Mouse (Mus musculus) heart, embryonic 10.5 days (tissue): ENCODE measurements around the gene Gng12. TPM values are rescaled to one million over a fixed set of nuclear protein-coding genes. Genes with fewer than 3 reads are reported as not detected.
"Not testable (repeated sequence)": the region's sequence is repeated elsewhere in the genome, so short reads cannot be mapped to it uniquely, and the experiment has no call there.

Experiments used
- DNase-seq: peaks from one replicate; pipeline ENCODE4 v3.0.0-alpha.2; 2017; ENCODE audit warnings: low spot score
- H3K27ac ChIP-seq: fragments of 300-500 bp; sonication (generic); 2 replicates; pipeline ENCODE4 v1.5.1; 2016; ENCODE audit warnings: mild to moderate bottlenecking
- H3K27me3 ChIP-seq: fragments of 300-500 bp; sonication (generic); 2 replicates; pipeline ENCODE4 v1.6.1; 2016; ENCODE audit warnings: mild to moderate bottlenecking; ENCODE audit not compliant: poor library complexity, insufficient read depth, severe bottlenecking
- H3K36me3 ChIP-seq: fragments of 300-500 bp; sonication (generic); 2 replicates; pipeline ENCODE4 v1.6.1; 2016; ENCODE audit warnings: mild to moderate bottlenecking, moderate library complexity
- H3K4me1 ChIP-seq: fragments of 300-500 bp; sonication (generic); 2 replicates; pipeline ENCODE4 v1.6.1; 2016; ENCODE audit warnings: mild to moderate bottlenecking
- H3K4me3 ChIP-seq: fragments of 300-500 bp; sonication (generic); 2 replicates; pipeline ENCODE4 v1.5.1; 2016; ENCODE audit warnings: mild to moderate bottlenecking, moderate library complexity
- H3K9me3 ChIP-seq: fragments of 300-500 bp; sonication (generic); 2 replicates; pipeline ENCODE4 v1.6.1; 2016; ENCODE audit warnings: mild to moderate bottlenecking, moderate library complexity
- WGBS: fragments of 180-500 bp; shearing (Covaris S2); methylation state at CpG from one replicate; pipeline ENCODE4 v1.1.7; 2016; 5-methylcytosine and 5-hydroxymethylcytosine counted together
- polyA plus RNA-seq: library from polyadenylated mRNA; unstranded; fragments of >200 nt; fragmentation: Nextera tagmentation; extraction: Ambion mirVana; gene quantifications from 2 replicates; pipeline ENCODE4 v1.2.1, GENCODE M21; 2016

The Gng12 gene
- polyA plus RNA-seq, 1 experiment from 2014 or later, result 60.9 TPM

DNA sequence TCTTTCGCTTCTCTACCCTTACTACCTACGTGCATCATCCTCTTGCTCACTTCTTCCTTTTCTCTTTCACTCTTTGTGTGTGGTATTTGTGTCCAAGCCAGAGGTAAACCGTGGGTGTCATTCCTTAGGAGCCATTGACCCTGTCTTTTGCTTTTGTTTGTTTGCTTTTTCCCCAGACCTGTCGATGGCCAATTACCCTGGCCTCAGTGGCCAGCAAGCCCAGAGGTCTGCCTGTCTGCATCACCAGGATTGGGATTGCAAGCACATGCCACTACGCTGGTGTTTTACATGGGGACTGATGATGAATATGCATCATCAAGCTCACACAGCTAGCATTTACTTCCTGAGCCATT is 48.8 kb downstream of the Gng12 start:
- no peak overlapping the region for H3K27ac ChIP-seq
- WGBS, result 71% methylated on average over 5 of the region's 5 CpGs
- peaks cover 42% of the 10 kb centered on the region for H3K4me1 ChIP-seq
- H3K36me3 ChIP-seq, result no peaks in the 10 kb centered on the region
- no peak overlapping the region for H3K4me3 ChIP-seq
- no peaks in the 10 kb centered on the region for H3K27me3 ChIP-seq
- DNase-seq, result peak; percentile 47
- H3K9me3 ChIP-seq, result no peaks in the 10 kb centered on the region

DNA sequence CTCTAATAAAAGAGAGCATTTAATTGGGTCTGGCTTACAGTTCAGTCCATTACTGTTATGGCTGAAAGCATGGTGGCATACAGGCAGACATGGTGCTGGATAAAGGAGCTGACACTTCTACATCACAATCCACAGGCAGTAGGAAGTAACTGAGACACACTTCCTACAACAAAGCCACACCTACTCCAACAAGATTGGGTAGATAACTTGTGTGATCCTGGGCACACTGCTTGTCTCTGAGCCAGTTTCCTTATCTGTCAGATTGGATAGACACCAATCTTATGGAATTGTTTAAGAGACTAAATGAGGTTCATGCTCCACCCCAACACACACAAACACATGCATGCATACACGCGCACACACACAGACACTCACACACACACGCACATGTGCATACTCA is 51.9 kb downstream of the Gng12 start:
- H3K36me3 ChIP-seq, result no peaks in the 10 kb centered on the region
- H3K27ac ChIP-seq, result no peak overlapping the region
- 87% methylated on average over 3 of the region's 3 CpGs for WGBS
- H3K27me3 ChIP-seq, result no peaks in the 10 kb centered on the region
- no peak overlapping the region for H3K4me3 ChIP-seq
- peaks cover 26% of the 10 kb centered on the region for H3K4me1 ChIP-seq
- no peaks in the 10 kb centered on the region for H3K9me3 ChIP-seq
- no peak for DNase-seq

DNA sequence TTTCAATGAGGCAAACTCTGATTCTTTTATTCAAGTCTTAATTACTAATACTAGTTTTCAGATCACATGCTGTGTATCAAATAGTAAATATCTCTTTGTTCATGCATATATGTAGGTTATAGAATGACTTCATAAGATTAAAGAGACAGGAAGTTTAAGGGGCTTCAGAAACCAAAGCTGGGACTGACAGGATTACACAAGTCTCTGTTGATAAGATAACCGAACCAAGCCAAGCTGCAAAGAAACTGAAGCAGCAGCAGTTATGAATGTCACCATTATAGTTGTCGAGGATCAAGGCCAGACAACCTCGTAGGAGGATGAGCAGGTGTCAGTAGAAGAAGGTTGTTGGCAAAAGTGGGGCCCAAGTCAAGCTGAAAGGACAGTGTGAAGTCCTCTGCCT is 52.7 kb downstream of the Gng12 start:
- no peaks in the 10 kb centered on the region for H3K9me3 ChIP-seq

DNA sequence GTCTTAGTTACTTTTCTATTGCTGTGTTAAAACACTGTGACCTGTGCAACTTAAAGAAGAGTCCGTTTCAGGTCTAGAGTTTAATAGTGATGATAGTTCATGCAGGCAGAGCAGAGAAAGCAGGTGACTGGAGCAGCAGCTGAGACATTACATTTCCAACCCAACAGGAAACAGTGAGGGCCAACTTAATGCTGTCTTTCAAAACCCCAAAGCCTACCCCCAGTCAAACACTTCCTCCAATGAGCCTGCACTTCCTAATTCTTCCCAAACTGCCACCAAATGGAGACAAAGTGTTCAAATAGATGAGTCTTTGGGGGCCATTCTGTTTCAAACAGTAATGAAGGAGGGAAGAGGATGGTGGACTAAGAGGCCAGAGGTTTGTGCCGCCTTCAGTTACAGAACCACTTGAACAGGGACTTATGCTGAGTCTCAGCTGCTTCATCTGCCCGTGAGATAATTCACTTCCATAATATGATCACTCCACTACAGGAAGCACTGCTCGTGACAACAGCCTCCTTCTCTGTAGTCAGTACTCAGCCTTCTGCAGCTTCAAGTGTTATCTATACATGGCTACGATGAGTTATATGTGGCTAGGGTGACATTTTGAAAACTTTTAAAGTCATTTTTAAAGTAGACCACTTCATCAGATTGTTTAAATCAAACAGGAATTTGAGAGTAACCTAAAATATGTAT is 55.7 kb downstream of the Gng12 start:
- no peak overlapping the region for H3K4me3 ChIP-seq
- H3K27ac ChIP-seq, result no peak overlapping the region
- H3K27me3 ChIP-seq, result no peaks in the 10 kb centered on the region
- peaks cover 19% of the 10 kb centered on the region for H3K4me1 ChIP-seq
- WGBS, result 66% methylated on average over 5 of the region's 5 CpGs
- H3K9me3 ChIP-seq, result no peaks in the 10 kb centered on the region
- peak; percentile 35 for DNase-seq
- no peaks in the 10 kb centered on the region for H3K36me3 ChIP-seq

More for the DNA sequence above, 52.7 kb downstream of the Gng12 start:
- no peaks in the 10 kb centered on the region for H3K36me3 ChIP-seq
- H3K4me3 ChIP-seq, result no peak overlapping the region
- H3K4me1 ChIP-seq, result peaks cover 27% of the 10 kb centered on the region
- peak; percentile 65 for DNase-seq
- 37% methylated on average over 3 of the region's 3 CpGs for WGBS
- no peaks in the 10 kb centered on the region for H3K27me3 ChIP-seq
- H3K27ac ChIP-seq, result no peak overlapping the region

DNA sequence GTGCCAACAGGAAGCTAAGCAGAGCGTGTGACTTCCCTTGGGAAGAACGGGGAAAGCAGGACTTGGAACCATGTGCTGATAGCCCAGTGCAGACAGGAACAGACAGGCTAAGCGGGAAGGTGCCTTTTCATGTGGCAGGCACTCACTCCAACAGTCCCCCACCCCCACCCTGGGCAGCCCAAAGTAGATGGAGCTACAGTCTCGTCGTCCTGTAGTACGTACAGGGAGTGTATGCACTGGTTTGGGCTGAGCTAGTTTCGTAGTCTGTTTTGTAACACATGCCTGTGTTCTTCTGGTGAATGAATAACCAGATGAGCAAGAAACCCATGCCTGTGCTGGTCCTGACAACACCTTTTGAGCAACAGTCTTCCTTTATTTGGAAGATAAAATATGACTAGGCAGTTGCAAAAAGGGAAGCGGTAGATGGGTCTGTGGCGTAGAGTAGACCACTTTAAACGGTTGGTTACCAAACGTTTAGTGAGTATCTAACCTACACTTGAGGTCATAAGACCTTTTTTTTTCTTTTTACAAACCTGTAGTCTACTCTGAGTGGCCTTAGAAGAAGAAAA is 57.8 kb downstream of the Gng12 start:
- WGBS, result 61% methylated on average over 11 of the region's 11 CpGs
- peaks cover 10% of the 10 kb centered on the region for H3K4me1 ChIP-seq
- H3K27me3 ChIP-seq, result no peaks in the 10 kb centered on the region
- no peak overlapping the region for H3K4me3 ChIP-seq
- no peaks in the 10 kb centered on the region for H3K36me3 ChIP-seq
- H3K9me3 ChIP-seq, result no peaks in the 10 kb centered on the region
- H3K27ac ChIP-seq, result no peak overlapping the region; the same call in 1 of the 2 replicates
- no peak for DNase-seq

DNA sequence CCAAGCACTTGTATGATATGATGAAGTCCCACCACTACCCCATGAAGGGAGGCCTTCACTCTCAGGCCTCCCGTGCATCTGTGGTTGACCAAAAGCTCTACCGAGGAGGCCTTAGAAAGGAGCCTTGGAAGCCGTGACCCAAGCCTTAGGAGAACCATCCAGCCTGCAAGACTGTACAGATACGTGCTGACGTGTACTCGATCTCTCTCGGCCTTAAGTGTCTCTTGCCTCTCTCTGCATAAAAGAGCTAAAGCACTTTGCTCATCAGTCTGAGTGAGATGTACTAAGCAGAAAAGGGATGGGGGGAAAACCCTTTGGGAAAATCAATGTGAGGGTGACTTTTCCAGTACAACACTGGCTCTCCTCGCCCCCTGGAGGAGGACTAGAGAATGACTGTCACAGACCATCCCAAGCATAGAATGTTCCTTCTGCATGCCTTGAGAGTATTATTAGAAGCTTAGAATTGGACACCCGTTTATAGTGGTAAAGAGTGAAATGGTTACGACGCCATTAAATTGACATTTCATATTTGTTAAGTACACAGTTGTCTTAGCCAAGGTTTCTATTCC is 59.0 kb downstream of the Gng12 start:
- no peaks in the 10 kb centered on the region for H3K27me3 ChIP-seq
- H3K27ac ChIP-seq, result no peak overlapping the region
- no peaks in the 10 kb centered on the region for H3K36me3 ChIP-seq
- no peak overlapping the region for H3K4me3 ChIP-seq
- H3K4me1 ChIP-seq, result peaks cover 10% of the 10 kb centered on the region
- WGBS, result 82% methylated on average over 11 of the region's 11 CpGs
- DNase-seq, result peak; percentile 70
- no peaks in the 10 kb centered on the region for H3K9me3 ChIP-seq

DNA sequence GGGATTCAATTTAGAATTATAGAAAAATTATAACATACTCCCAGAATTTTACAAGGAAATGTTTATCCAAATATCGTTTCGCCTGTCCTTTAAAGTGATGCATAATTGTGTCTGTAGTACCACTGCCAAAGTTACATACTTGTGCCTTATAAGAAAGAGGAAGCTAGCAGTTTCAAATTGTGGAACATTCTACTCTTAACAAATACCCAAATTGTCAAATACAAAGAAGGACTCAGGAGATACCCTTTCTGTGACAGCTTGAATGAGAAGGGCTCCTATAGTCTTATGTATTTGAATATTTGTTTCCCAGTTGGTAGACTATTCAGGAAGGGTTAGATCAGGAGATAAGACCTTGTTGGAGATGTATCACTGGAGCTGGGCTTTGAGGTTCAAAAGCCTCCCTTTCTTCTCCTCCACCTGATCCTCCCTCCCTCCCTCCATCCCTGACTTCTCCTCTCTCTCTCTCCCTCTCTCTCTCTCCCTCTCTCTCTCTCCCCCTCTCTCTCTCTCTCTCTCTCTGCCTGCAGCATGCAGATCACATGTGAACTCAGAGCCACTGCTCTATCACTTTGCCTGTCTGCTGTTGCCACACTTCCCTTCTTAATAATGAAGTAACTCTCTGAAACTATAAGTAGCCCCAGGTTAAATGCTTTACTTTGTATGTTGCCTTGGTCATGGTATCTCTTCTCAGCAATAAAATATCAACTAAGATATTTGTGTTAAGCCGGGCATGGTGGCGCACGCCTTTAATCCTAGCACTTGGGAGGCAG is 62.5 kb downstream of the Gng12 start:
- H3K36me3 ChIP-seq, result no peaks in the 10 kb centered on the region
- peak; percentile 35 for DNase-seq
- WGBS, result 92% methylated on average over 5 of the region's 5 CpGs
- H3K27ac ChIP-seq, result no peak overlapping the region
- no peak overlapping the region for H3K4me3 ChIP-seq
- no peaks in the 10 kb centered on the region for H3K9me3 ChIP-seq
- H3K4me1 ChIP-seq, result peaks cover 24% of the 10 kb centered on the region
- H3K27me3 ChIP-seq, result no peaks in the 10 kb centered on the region

DNA sequence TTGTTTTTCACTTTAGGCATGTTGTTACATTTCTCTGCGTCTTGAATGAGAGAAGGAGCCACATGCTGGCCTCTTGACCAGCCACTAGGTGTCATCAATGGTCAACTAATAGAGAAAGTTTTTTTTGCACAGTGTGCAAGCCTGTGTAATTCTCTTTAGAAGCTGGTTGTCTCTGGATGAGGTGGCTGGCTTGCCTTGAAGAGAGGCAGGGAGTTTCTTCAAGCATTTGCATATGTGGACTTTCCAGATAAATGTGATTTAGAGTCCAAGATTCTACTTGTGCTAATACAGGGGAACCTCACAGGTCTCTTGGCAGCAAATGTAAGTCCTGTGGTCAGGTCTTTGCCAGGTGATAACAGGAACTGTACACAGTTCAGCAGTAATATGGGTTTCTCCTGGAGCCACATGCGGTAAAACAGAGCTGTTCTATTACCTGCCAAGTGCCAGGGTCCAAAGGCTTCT is 66.4 kb downstream of the Gng12 start:
- DNase-seq, result peak; percentile 81
- Histone ChIP-seq H3K9me3 (no peaks in the 10 kb centered on the region), H3K4me3 (no peak overlapping the region), H3K4me1 (peaks cover 53% of the 10 kb centered on the region), H3K27me3 (no peaks in the 10 kb centered on the region), H3K36me3 (no peaks in the 10 kb centered on the region), H3K27ac (no peak overlapping the region)
- WGBS, result 29% methylated on average over 2 of the region's 2 CpGs

DNA sequence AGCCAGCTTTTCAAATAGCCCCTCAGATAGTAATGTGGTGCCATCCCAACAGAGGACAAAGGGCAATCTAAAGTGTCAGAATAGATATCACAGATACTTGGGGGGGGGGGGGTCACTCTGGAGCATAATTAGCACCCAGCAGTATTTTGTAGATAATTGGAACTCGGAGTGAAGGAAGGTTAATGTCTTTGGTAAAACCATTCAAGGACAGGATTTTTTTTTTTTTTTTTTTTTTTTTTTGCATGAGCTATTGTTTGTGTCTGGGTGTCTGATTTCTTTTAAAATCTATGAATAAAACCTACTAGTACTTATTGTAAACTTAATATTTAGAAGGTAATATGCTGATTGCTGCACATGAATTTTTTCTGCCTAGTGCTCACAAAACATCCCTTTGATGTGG is 66.9 kb downstream of the Gng12 start:
- Histone ChIP-seq H3K9me3 (no peaks in the 10 kb centered on the region), H3K27me3 (no peaks in the 10 kb centered on the region), H3K4me1 (peaks cover 57% of the 10 kb centered on the region), H3K36me3 (no peaks in the 10 kb centered on the region), H3K4me3 (no peak overlapping the region), H3K27ac (no peak overlapping the region)
- DNase-seq, result no peak
- 83% methylated on average over 1 of the region's 1 CpGs for WGBS

DNA sequence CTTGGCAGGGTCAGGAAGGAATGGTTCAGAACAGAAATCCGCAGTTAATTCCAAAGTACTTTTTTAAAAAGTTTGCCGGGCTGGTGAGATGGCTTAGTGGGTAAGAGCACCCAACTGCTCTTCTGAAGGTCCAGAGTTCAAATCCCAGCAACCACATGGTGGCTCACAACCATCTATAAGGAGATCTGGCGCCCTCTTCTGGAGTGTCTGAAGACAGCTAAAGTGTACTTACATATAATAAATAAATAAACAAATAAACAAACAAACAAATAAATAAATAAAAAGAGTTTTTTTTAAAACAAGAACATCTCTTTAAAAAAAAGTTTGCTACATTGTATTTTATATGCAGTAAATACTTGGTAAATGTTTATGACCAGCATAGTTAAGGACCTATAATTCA is 67.5 kb downstream of the Gng12 start:
- WGBS, result 79% methylated on average over 3 of the region's 3 CpGs
- H3K4me1 ChIP-seq, result peaks cover 60% of the 10 kb centered on the region
- H3K27ac ChIP-seq, result not testable (repeated sequence)

DNA sequence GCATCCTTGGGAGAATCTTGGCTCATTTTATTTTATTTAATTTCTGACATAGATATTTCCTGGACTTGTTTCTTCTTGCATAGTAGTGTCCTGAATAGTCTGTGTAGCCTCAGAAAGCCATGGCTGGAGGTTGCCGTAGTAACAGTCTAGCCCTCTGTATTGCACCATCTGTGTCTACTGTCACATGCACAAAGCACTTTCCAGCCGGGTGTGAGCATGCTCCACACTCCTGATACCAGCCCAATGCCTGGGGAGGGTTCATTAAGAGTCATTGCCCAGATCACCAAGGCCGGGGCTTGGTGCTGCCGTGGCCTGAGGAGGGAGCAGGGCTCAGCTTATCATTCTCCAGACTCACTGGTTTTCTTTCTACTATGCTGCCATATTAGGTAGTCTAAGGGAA is 68.0 kb downstream of the Gng12 start:
- no peaks in the 10 kb centered on the region for H3K27me3 ChIP-seq
- H3K4me3 ChIP-seq, result no peak overlapping the region
- WGBS, result 62% methylated on average over 4 of the region's 4 CpGs
- H3K36me3 ChIP-seq, result no peaks in the 10 kb centered on the region
- DNase-seq, result no peak
- no peak overlapping the region for H3K27ac ChIP-seq
- no peaks in the 10 kb centered on the region for H3K9me3 ChIP-seq
- peaks cover 60% of the 10 kb centered on the region for H3K4me1 ChIP-seq

More for the DNA sequence above, 67.5 kb downstream of the Gng12 start:
- not testable (repeated sequence) for DNase-seq, H3K27me3 ChIP-seq, H3K36me3 ChIP-seq, H3K4me3 ChIP-seq, H3K9me3 ChIP-seq

DNA sequence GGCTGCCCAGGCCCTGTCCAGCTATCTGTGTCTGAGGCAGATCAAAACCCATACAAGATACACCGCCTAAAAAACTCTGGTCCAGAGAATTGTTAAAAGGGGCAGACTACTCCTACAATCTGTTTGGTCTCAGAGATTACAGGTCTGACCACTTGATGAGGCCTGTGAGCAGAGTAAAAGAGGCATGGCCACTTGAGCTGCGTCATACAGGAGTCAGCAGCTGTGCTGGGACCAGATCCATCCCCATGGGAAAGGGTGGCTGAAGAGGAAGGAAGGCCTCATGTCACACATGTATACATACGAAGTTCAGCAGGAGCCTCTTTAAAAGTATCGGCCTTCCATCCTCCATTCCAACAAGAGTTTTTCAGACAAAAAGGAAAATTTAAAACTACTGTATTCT is 69.0 kb downstream of the Gng12 start:
- peaks cover 54% of the 10 kb centered on the region for H3K4me1 ChIP-seq
- H3K27ac ChIP-seq, result no peak overlapping the region
- no peaks in the 10 kb centered on the region for H3K27me3 ChIP-seq
- 65% methylated on average over 4 of the region's 4 CpGs for WGBS
- no peak for DNase-seq
- no peak overlapping the region for H3K4me3 ChIP-seq
- H3K9me3 ChIP-seq, result no peaks in the 10 kb centered on the region
- no peaks in the 10 kb centered on the region for H3K36me3 ChIP-seq

DNA sequence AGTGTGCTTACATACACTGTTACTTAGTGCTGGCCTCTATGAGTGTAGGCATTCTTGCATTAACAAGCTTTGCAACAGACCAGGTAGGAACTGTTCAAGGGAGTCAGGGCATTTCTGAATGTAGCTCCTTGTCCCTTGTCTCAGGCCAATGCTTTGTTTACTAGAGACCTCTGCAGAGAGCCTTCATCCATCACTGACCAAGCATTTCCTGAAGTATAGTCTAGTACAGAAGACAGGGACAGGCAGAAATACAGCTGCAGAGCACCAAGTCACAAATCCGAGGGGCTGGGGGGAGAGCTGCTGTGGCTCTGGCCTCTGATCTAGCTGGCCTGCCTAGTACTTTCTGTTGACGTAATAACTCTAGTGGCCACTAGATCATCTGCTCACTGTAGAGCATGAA is 71.6 kb downstream of the Gng12 start:
- Histone ChIP-seq H3K9me3 (no peaks in the 10 kb centered on the region), H3K4me3 (no peak overlapping the region), H3K27me3 (no peaks in the 10 kb centered on the region), H3K36me3 (no peaks in the 10 kb centered on the region), H3K4me1 (peaks cover 45% of the 10 kb centered on the region), H3K27ac (no peak overlapping the region)
- WGBS, result 44% methylated on average over 2 of the region's 2 CpGs
- no peak for DNase-seq
